In the genomic region with DNA sequence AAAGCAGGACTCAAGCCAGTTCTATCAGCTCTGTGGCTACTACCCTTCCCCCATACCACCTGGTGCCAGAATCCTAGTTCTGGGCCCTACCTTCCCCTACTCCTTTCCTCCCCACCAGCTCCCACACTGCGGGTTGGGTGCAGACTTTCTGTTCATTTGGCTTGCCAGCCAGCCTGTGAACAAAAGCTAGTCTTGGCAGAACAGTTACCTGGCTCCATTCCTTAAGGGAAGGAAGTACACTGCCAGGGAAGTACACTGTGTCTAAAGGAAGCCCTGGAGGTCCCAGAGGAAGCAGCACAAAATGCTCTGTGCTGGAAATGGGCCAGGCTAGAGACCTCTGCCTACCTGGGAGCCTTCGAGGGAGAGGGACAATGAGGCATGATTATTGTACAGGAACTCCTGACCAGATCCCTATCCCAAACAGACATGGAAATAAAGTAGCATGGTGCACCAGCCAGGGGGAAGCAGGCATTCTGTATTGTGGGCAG, we compare ENCODE assay signal across 10 mouse cellular contexts. TPM values are rescaled to one million over a fixed set of nuclear protein-coding genes. Genes with fewer than 3 reads are reported as not detected.
DNase-seq lines count a peak whose midpoint lies in the region; ATAC-seq lines count a peak whose summit lies in the region.
"Had no signal": no experiment of that assay in that cellular context is flagged by ENCODE, and none has a peak within 500 bp of the region (broad histone marks: within the 10 kb centered on the region; RNA-seq: fewer than 3 reads in every experiment).

A gene (plus strand): TSS at position 438 of the 488 bp plus-strand sequence.

- no peak for DNase-seq in hindbrain, embryonic 14.5 days (ENCODE audit: low spot score)
- DNase-seq in cerebellum, postnatal 14 days, result peak; percentile 65 to 77
- peak; percentile 25 for DNase-seq in heart, embryonic 10.5 days (ENCODE audit: low spot score)
- peak; percentile 17 to 39 for DNase-seq in left cerebral cortex, postnatal 25 days (ENCODE audit: low spot score in 2 of 2)
- no peak for DNase-seq in urinary bladder, postnatal 10 days (ENCODE audit: low spot score)
- DNase-seq in spleen, postnatal 4 days (ENCODE audit: low spot score in 2 of 2), result no peak

- 0 out of 2 replicates have a peak, but pooled peaks have one; percentile 23 for ATAC-seq in hindbrain, embryonic 15.5 days (ENCODE audit: low FRiP score, low read depth)
- ATAC-seq in hindbrain, embryonic 14.5 days (ENCODE audit: low FRiP score), result no peak
- no peak for ATAC-seq in erythroid progenitor cell, adult 5-6 weeks (replicated peaks; ENCODE audit: low FRiP score, poor library complexity, severe bottlenecking)
- ATAC-seq: Patski had no signal

- no peaks in the 10 kb centered on the region for H3K27me3 ChIP-seq in hindbrain, embryonic 15.5 days
- H3K27me3 ChIP-seq in hindbrain, embryonic 14.5 days (ENCODE audit: control insufficient read depth, insufficient read depth, low read length), result no peaks in the 10 kb centered on the region
- H3K27me3 ChIP-seq in heart, embryonic 10.5 days (ENCODE audit: insufficient read depth, poor library complexity, severe bottlenecking), result no peaks in the 10 kb centered on the region
- H3K27me3 ChIP-seq: Patski had no signal

- no peak within 1 kb of the TSS for H3K9ac ChIP-seq in hindbrain, embryonic 15.5 days
- H3K9ac ChIP-seq in hindbrain, embryonic 14.5 days, result no peak within 1 kb of the TSS

- no peak within 1 kb of the TSS for H3K4me3 ChIP-seq in hindbrain, embryonic 15.5 days
- H3K4me3 ChIP-seq in hindbrain, embryonic 14.5 days (replicated peaks; ENCODE audit: low read length), result no peak within 1 kb of the TSS
- H3K4me3 ChIP-seq in heart, embryonic 10.5 days, result no peak within 1 kb of the TSS
- H3K4me3 ChIP-seq: left cerebral cortex, adult 2 months had no signal

- H3K4me1 ChIP-seq in hindbrain, embryonic 15.5 days (replicated peaks), result no peaks in the 10 kb centered on the region
- H3K4me1 ChIP-seq in hindbrain, embryonic 14.5 days (replicated peaks; ENCODE audit: control insufficient read depth, insufficient read depth, low read length), result no peaks in the 10 kb centered on the region
- no peaks in the 10 kb centered on the region for H3K4me1 ChIP-seq in heart, embryonic 10.5 days

- no peaks in the 10 kb centered on the region for H3K9me3 ChIP-seq in hindbrain, embryonic 15.5 days
- no peaks in the 10 kb centered on the region for H3K9me3 ChIP-seq in hindbrain, embryonic 14.5 days (ENCODE audit: control insufficient read depth, low read length)
- no peaks in the 10 kb centered on the region for H3K9me3 ChIP-seq in heart, embryonic 10.5 days

- WGBS in hindbrain, embryonic 15.5 days, result 77% methylated on average over 2 of the region's 2 CpGs
- WGBS in hindbrain, embryonic 14.5 days, result 83% methylated on average over 2 of the region's 2 CpGs
- 70% methylated on average over 2 of the region's 2 CpGs for WGBS in heart, embryonic 10.5 days

- H3K27ac ChIP-seq in hindbrain, embryonic 15.5 days (replicated peaks), result no peak within 1 kb of the TSS
- no peak within 1 kb of the TSS for H3K27ac ChIP-seq in hindbrain, embryonic 14.5 days
- H3K27ac ChIP-seq in heart, embryonic 10.5 days, result no peak within 1 kb of the TSS
- H3K27ac ChIP-seq: left cerebral cortex, adult 2 months had no signal

- no peaks in the 10 kb centered on the region for H3K36me3 ChIP-seq in hindbrain, embryonic 15.5 days
- no peaks in the 10 kb centered on the region for H3K36me3 ChIP-seq in hindbrain, embryonic 14.5 days (replicated peaks; ENCODE audit: control insufficient read depth, insufficient read depth)
- H3K36me3 ChIP-seq in heart, embryonic 10.5 days, result no peaks in the 10 kb centered on the region

- no peak within 1 kb of the TSS for H3K4me2 ChIP-seq in hindbrain, embryonic 15.5 days
- H3K4me2 ChIP-seq in hindbrain, embryonic 14.5 days (replicated peaks), result no peak within 1 kb of the TSS

- intact Hi-C loops in left cerebral cortex, postnatal 25 days (cut with DNase I), result no loop called here

RNA-seq across cellular contexts. Expression of the gene that starts here (rescaled TPM):
- not detected in 2 replicates for polyA plus RNA-seq in hindbrain, embryonic 15.5 days (2015; fragmentation: Nextera tagmentation; extraction: Ambion mirVana)
- polyA plus RNA-seq in hindbrain, embryonic 14.5 days (2014; fragmentation: Nextera tagmentation; extraction: Ambion mirVana), result not detected in 2 replicates
- polyA plus RNA-seq in heart, embryonic 10.5 days (2016; fragmentation: Nextera tagmentation; extraction: Ambion mirVana), result not detected in 2 replicates
- under 1 TPM; 0.27 to 0.34 TPM for total RNA-seq in left cerebral cortex, postnatal 25 days (2021)
- not detected in 2 replicates for total RNA-seq in erythroid progenitor cell, adult 5-6 weeks (2015; ENCODE audit: low replicate concordance)
- not detected in 2 replicates for total RNA-seq in erythroid progenitor cell, adult 5-6 weeks (2017; ENCODE audit: low replicate concordance)
- polyA plus RNA-seq: Patski had no signal

Comparison
In these comparisons a context has a peak if more than half of its experiments do, and no peak if none do; other contexts are left out.
1. Peak in ATAC-seq in hindbrain, embryonic 15.5 days; RNA of the gene not detected or under 1 TPM.
2. Peak in DNase-seq in heart, embryonic 10.5 days; RNA of the gene not detected or under 1 TPM.
3. Peak in DNase-seq in left cerebral cortex, postnatal 25 days; RNA of the gene not detected or under 1 TPM.
4. DNase-seq: peak in cerebellum, postnatal 14 days (2 of 2); none in hindbrain, embryonic 14.5 days (single experiment), urinary bladder, postnatal 10 days (single experiment) and spleen, postnatal 4 days (0 of 2).